8 mouse cellular contexts compared by ENCODE assay signal in the genomic region with DNA sequence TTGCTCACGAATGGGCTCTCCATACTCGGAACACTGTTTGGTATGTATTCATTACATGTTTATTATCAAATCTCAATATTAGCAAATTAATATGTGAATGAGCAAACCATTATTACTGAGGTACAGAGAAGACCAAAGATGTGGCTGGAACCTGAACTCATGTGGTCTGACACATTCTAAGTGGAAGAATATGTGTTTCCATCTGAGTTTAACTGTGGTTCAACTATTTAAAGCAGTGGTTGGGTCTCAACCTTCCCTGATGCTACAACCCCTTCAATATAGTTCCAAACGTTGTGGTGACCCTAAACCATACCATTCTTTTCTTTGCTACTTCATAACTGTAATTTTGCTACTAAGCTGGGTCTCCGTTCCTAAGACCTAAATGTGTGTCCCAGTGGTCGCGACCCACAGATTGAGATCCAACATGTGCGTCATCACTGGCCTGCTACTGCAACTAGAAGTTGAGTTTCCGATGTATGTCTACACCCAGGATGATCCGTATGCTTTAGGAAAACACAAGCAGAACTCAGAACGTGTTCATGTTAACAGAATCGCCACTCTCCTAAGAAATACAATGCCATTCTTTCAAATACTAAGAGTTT. TPM values are rescaled to one million over a fixed set of nuclear protein-coding genes. Genes with fewer than 3 reads are reported as not detected.
A peak's percentile ranks its signal among the peaks of the same experiment; 100 is the strongest.
DNase-seq lines count a peak whose midpoint lies in the region; ATAC-seq lines count a peak whose summit lies in the region.

No protein-coding gene starts in this region.

- peaks cover 14% of the 10 kb centered on the region for H3K4me1 ChIP-seq in heart, embryonic 10.5 days
- H3K4me1 ChIP-seq in intestine, embryonic 15.5 days (replicated peaks): no peaks in the 10 kb centered on the region; the same call in 1 of the 2 replicates

- no peak for ATAC-seq in intestine, embryonic 15.5 days

- H3K9me3 ChIP-seq in heart, embryonic 10.5 days: no peaks in the 10 kb centered on the region
- no peaks in the 10 kb centered on the region for H3K9me3 ChIP-seq in intestine, embryonic 15.5 days

- peak overlapping the region; percentile 24 for H3K4me2 ChIP-seq in intestine, embryonic 15.5 days (replicated peaks)

- 55% methylated on average over 11 of the region's 11 CpGs for WGBS in heart, embryonic 10.5 days
- 58% methylated on average over 11 of the region's 11 CpGs for WGBS in intestine, embryonic 15.5 days

- intact Hi-C loops in heart, postnatal 10 days (cut with DNase I): no loop called here

- no peaks in the 10 kb centered on the region for H3K27me3 ChIP-seq in heart, embryonic 10.5 days (ENCODE audit: insufficient read depth, poor library complexity, severe bottlenecking)
- H3K27me3 ChIP-seq in intestine, embryonic 15.5 days (replicated peaks): no peaks in the 10 kb centered on the region

- H3K27ac ChIP-seq in heart, embryonic 10.5 days: peak overlapping the region; percentile 47; the same call in 1 of the 2 replicates
- H3K27ac ChIP-seq in intestine, embryonic 15.5 days: no peak overlapping the region

- no peaks in the 10 kb centered on the region for H3K36me3 ChIP-seq in heart, embryonic 10.5 days
- no peaks in the 10 kb centered on the region for H3K36me3 ChIP-seq in intestine, embryonic 15.5 days

- no peak for DNase-seq in heart, embryonic 10.5 days (ENCODE audit: low spot score)
- no peak for DNase-seq in heart, postnatal 10 days
- peak; percentile 22 for DNase-seq in 3T3-L1 (ENCODE audit: low read depth, low spot score)
- DNase-seq in c-Kit-negative CD71-positive TER-119-positive erythroid progenitor cells, embryonic 14.5 days (ENCODE audit: low read depth, low spot score): peak; percentile 29
- DNase-seq in right cerebral cortex, postnatal 14 days: no peak
- DNase-seq in cerebellum, postnatal 10 days: no peak
- no peak for DNase-seq in ovary, adult 18-20 months (ENCODE audit: low spot score)

- peak overlapping the region; percentile 92; the same call in 1 of the 2 replicates for H3K4me3 ChIP-seq in heart, embryonic 10.5 days
- no peak overlapping the region for H3K4me3 ChIP-seq in intestine, embryonic 15.5 days (replicated peaks)

- no peak overlapping the region for H3K9ac ChIP-seq in intestine, embryonic 15.5 days

RNA-seq across cellular contexts. Expression of a gene that starts 1.5 kb away (rescaled TPM):
- 1.8 and 2.0 TPM in 2 replicates for polyA plus RNA-seq in heart, embryonic 10.5 days (2016; fragmentation: Nextera tagmentation; extraction: Ambion mirVana)
- total RNA-seq in heart, postnatal 10 days (2021): 1 to 10 TPM; 3.3 to 3.4 TPM
- polyA plus RNA-seq in intestine, embryonic 15.5 days (2015; fragmentation: Nextera tagmentation; extraction: Ambion mirVana): 1.5 and 1.8 TPM in 2 replicates

Comparison
In these comparisons a context has a peak if more than half of its experiments do, and no peak if none do; other contexts are left out.
1. DNase-seq: peak in 3T3-L1 (single experiment) and c-Kit-negative CD71-positive TER-119-positive erythroid progenitor cells, embryonic 14.5 days (single experiment); none in heart, embryonic 10.5 days (single experiment), heart, postnatal 10 days (0 of 2), right cerebral cortex, postnatal 14 days (single experiment), cerebellum, postnatal 10 days (0 of 2) and ovary, adult 18-20 months (single experiment).